ENCODE assay signal across 10 mouse cellular contexts in genomic region chr2:181623401-181623800, GRCm38 (mm10). TPM values are rescaled to one million over a fixed set of nuclear protein-coding genes. Genes with fewer than 3 reads are reported as not detected.
A peak's percentile ranks its signal among the peaks of the same experiment; 100 is the strongest.
DNase-seq lines count a peak whose midpoint lies in the region; ATAC-seq lines count a peak whose summit lies in the region.
"Had no signal": no experiment of that assay in that cellular context is flagged by ENCODE, and none has a peak within 500 bp of the region (broad histone marks: within the 10 kb centered on the region; RNA-seq: fewer than 3 reads in every experiment).

No protein-coding gene starts in this region.

- H3K4me2 ChIP-seq in kidney, embryonic 14.5 days (replicated peaks; ENCODE audit: low read depth, low read length), result no peak overlapping the region
- H3K4me2 ChIP-seq: lung, embryonic 15.5 days had no signal

- peaks cover 57% of the 10 kb centered on the region for H3K36me3 ChIP-seq in kidney, embryonic 14.5 days (ENCODE audit: control insufficient read depth, insufficient read depth, low read length)

- H3K9me3 ChIP-seq in kidney, embryonic 14.5 days (ENCODE audit: control insufficient read depth, low read length), result no peaks in the 10 kb centered on the region
- H3K9me3 ChIP-seq: lung, embryonic 15.5 days had no signal

- no peaks in the 10 kb centered on the region for H3K4me1 ChIP-seq in kidney, embryonic 14.5 days (ENCODE audit: control insufficient read depth, insufficient read depth, low read length)
- H3K4me1 ChIP-seq: lung, embryonic 15.5 days had no signal

- ATAC-seq in kidney, embryonic 14.5 days (ENCODE audit: low FRiP score, low TSS enrichment), result no peak

- DNase-seq in adrenal gland, postnatal 10 days, result peak; percentile 40
- DNase-seq in adrenal gland, adult 8-10 months, result no peak
- DNase-seq in kidney, adult 9 months, result peak; percentile 27
- DNase-seq in 3T3-L1 (ENCODE audit: low read depth, low spot score), result peak; percentile 56
- DNase-seq in heart, postnatal 4 days, result peak; percentile 30
- DNase-seq in urinary bladder, postnatal 36 days (ENCODE audit: low spot score in 2 of 2), result no peak
- no peak for DNase-seq in spleen, adult 12 weeks (ENCODE audit: low spot score)

- H3K27me3 ChIP-seq in kidney, embryonic 14.5 days (ENCODE audit: control insufficient read depth, insufficient read depth, low read length), result no peaks in the 10 kb centered on the region
- H3K27me3 ChIP-seq: lung, embryonic 15.5 days had no signal

- no peak overlapping the region for H3K27ac ChIP-seq in kidney, embryonic 14.5 days (ENCODE audit: low read depth, low read length)
- H3K27ac ChIP-seq: lung, embryonic 15.5 days had no signal

- no peak overlapping the region for H3K9ac ChIP-seq in kidney, embryonic 14.5 days (ENCODE audit: low read depth, low read length)
- H3K9ac ChIP-seq: lung, embryonic 15.5 days had no signal

- H3K4me3 ChIP-seq in kidney, embryonic 14.5 days (ENCODE audit: low read length), result no peak overlapping the region
- H3K4me3 ChIP-seq: lung, embryonic 15.5 days had no signal

RNA-seq across cellular contexts. Expression of gene Samd10, which starts 24.4 kb away (rescaled TPM):
- 10 to 100 TPM in 1 of 2 experiments, 1 to 10 TPM in 1; 10.0 to 11.7 TPM for total RNA-seq in adrenal gland, postnatal 10 days (2021)
- total RNA-seq in adrenal gland, adult 8-10 months (2022), result 10 to 100 TPM; 16.1 to 33.3 (median 21.8) TPM
- polyA plus RNA-seq in kidney, embryonic 14.5 days (2014; fragmentation: Nextera tagmentation; extraction: Ambion mirVana), result 24.5 and 29.2 TPM in 2 replicates
- 1 to 10 TPM; 4.8 to 4.9 TPM for total RNA-seq in heart, postnatal 4 days (2021)

RNA-seq across cellular contexts. Expression of gene Zfp512b, which starts 30.8 kb away (rescaled TPM):
- 10 to 100 TPM; 52.5 to 92.4 TPM for total RNA-seq in adrenal gland, postnatal 10 days (2021)
- 100 to 1,000 TPM in 2 of 4 experiments, 10 to 100 TPM in 2; 52.3 to 113 (median 89.3) TPM for total RNA-seq in adrenal gland, adult 8-10 months (2022)
- 28.5 and 50.6 TPM in 2 replicates for polyA plus RNA-seq in kidney, embryonic 14.5 days (2014; fragmentation: Nextera tagmentation; extraction: Ambion mirVana)
- total RNA-seq in heart, postnatal 4 days (2021), result 10 to 100 TPM; 41.8 to 45.5 TPM

RNA-seq across cellular contexts. Expression of gene Prpf6, which starts 31.7 kb away (rescaled TPM):
- total RNA-seq in adrenal gland, postnatal 10 days (2021), result 10 to 100 TPM; 51.4 to 58.3 TPM
- total RNA-seq in adrenal gland, adult 8-10 months (2022), result 10 to 100 TPM; 69.0 to 85.2 (median 76.4) TPM
- 64.5 and 64.8 TPM in 2 replicates for polyA plus RNA-seq in kidney, embryonic 14.5 days (2014; fragmentation: Nextera tagmentation; extraction: Ambion mirVana)
- 10 to 100 TPM; 35.1 to 36.1 TPM for total RNA-seq in heart, postnatal 4 days (2021)

RNA-seq across cellular contexts. Expression of gene Gm29797, which starts 33.4 kb away (rescaled TPM):
- not detected for total RNA-seq in adrenal gland, postnatal 10 days (2021)
- under 1 TPM in 1 of 4 experiments, not detected in 3; 0.38 TPM for total RNA-seq in adrenal gland, adult 8-10 months (2022)
- polyA plus RNA-seq in kidney, embryonic 14.5 days (2014; fragmentation: Nextera tagmentation; extraction: Ambion mirVana), result 0.63 TPM in 1 of 2 replicates, not detected in the other
- not detected for total RNA-seq in heart, postnatal 4 days (2021)
- total RNA-seq: heart, postnatal 36 days had no signal
- polyA plus RNA-seq: lung, embryonic 15.5 days had no signal

RNA-seq across cellular contexts. Expression of gene Uckl1, which starts 38.7 kb away (rescaled TPM):
- 10 to 100 TPM; 55.1 to 86.5 TPM for total RNA-seq in adrenal gland, postnatal 10 days (2021)
- total RNA-seq in adrenal gland, adult 8-10 months (2022), result 100 to 1,000 TPM in 3 of 4 experiments, 10 to 100 TPM in 1; 94.3 to 171 (median 118) TPM
- 45.3 and 49.4 TPM in 2 replicates for polyA plus RNA-seq in kidney, embryonic 14.5 days (2014; fragmentation: Nextera tagmentation; extraction: Ambion mirVana)
- total RNA-seq in heart, postnatal 4 days (2021), result 10 to 100 TPM; 50.2 to 54.5 TPM

Comparison
In these comparisons a context has a peak if more than half of its experiments do, and no peak if none do; other contexts are left out.
1. DNase-seq: peak in adrenal gland, postnatal 10 days (single experiment), kidney, adult 9 months (single experiment), 3T3-L1 (single experiment) and heart, postnatal 4 days (single experiment); none in adrenal gland, adult 8-10 months (single experiment), urinary bladder, postnatal 36 days (0 of 2) and spleen, adult 12 weeks (single experiment).